Mouse (Mus musculus): ENCODE data around the gene Zw10. TPM values are rescaled to one million over a fixed set of nuclear protein-coding genes. Genes with fewer than 3 reads are reported as not detected.
A peak's percentile ranks its signal among the peaks of the same experiment; 100 is the strongest.

The Zw10 gene
- total RNA-seq (2017): 31.9 to 40.0 TPM (median 37.3 TPM) in 3 replicates

DNA sequence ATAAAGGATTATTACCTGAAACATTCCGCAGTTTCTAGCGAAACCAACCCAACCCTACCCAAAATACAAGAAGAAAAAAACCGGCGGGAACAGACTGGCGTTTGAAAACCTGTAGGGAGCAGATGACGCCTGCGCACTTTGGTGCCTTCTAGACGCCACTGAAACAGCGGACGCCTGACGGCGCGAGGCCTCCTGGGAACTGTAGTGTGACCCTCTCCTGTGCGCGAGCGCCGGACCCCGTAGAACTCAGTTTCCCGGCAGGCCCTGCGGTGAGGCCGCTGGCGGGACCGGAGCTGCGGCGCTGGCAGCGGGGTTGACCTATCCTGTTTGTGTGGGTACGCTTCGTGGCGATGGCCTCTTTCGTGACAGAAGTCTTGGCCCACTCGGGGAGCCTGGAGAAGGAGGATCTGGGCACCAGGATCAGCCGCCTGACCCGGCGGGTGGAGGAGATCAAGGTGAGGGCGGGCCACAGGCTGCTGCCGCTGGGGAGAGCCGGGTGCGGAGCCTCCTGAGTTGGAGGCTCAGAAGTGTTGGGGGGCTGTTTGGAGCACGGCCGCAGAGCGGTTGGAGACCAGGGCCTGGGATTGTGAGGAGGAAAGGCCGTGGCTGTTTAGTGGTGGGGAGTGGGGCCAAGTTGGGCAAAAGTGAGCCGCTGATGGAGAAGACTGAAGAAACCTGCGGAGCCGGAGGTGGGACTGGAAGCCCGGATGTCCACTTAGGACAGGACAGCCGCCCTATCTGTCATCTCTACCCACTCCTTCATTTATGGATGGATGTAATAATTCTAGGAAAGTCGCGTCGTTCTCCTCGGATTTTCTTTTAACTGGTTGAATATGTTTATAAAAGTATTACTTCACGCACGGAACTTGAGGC lies at the start of gene Zw10:
Gene Zw10 (plus strand): TSS at position 281 of the 873 bp plus-strand sequence.
- peak; percentile 98 for ATAC-seq (replicated peaks; ENCODE audit: insufficient number of reproducible peaks, low FRiP score, low TSS enrichment, poor library complexity, severe bottlenecking)

- ATAC-seq (replicated peaks; ENCODE audit: insufficient number of reproducible peaks, low FRiP score, low TSS enrichment, poor library complexity, severe bottlenecking): no peak
Measured at GRCm38 (mm10) chr9:49015824-49016223, 39.6 kb upstream of the Zw10 start.

GRCm38 (mm10) chr9:49021289-49021688 lies 34.1 kb upstream of the Zw10 start:
- no peak for ATAC-seq (replicated peaks; ENCODE audit: insufficient number of reproducible peaks, low FRiP score, low TSS enrichment, poor library complexity, severe bottlenecking)

GRCm38 (mm10) chr9:49023956-49024355 lies 31.5 kb upstream of the Zw10 start:
- ATAC-seq (replicated peaks; ENCODE audit: insufficient number of reproducible peaks, low FRiP score, low TSS enrichment, poor library complexity, severe bottlenecking): no peak

- no peak for ATAC-seq (replicated peaks; ENCODE audit: insufficient number of reproducible peaks, low FRiP score, low TSS enrichment, poor library complexity, severe bottlenecking)
Measured at GRCm38 (mm10) chr9:49024529-49024928, 30.9 kb upstream of the Zw10 start.

GRCm38 (mm10) chr9:49034764-49035163 lies 20.6 kb upstream of the Zw10 start:
- no peak for ATAC-seq (replicated peaks; ENCODE audit: insufficient number of reproducible peaks, low FRiP score, low TSS enrichment, poor library complexity, severe bottlenecking)

- no peak for ATAC-seq (replicated peaks; ENCODE audit: insufficient number of reproducible peaks, low FRiP score, low TSS enrichment, poor library complexity, severe bottlenecking)
Measured at GRCm38 (mm10) chr9:49050901-49051300, 4.5 kb upstream of the Zw10 start.

DNA sequence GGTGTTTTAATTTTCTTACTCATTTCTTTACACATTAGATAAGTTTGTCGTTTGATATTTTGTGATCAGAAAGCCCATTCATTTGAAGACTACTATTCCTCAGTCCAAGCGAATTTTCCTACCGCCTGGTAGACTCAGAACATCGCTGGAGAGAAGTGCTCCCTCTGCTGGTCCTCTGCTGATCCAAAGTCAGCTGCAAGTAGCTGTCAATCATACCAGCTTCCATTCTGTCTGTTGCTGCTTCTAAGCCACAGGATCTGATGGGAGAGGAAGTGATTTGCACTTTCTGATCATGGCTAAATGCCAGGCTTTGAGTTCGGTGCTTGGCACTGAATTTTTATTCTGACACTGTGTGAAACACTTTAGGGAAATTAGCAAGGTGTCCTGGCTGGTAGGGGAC lies 4.1 kb upstream of the Zw10 start:
- ATAC-seq (replicated peaks; ENCODE audit: insufficient number of reproducible peaks, low FRiP score, low TSS enrichment, poor library complexity, severe bottlenecking): peak; percentile 65

DNA sequence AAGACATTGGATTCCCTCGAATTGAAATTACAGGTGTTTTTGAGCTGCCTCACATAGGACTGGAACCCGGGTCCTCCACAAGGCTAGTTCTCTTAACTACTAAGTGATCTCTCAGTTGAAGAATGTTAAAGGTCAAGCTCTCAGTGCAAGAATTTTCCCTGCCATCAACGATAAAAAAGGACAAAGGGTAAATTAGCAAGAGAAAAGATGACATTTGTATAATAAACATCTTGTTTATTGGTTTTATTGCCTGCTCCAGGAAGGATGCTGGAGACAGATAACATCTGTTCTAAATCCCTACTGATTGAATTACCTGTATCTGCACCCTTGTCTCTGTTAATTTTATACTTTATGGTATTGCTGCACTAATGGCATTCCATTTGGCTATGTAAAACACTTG lies 1.4 kb upstream of the Zw10 start:
- no peak for ATAC-seq (replicated peaks; ENCODE audit: insufficient number of reproducible peaks, low FRiP score, low TSS enrichment, poor library complexity, severe bottlenecking)

- ATAC-seq (replicated peaks; ENCODE audit: insufficient number of reproducible peaks, low FRiP score, low TSS enrichment, poor library complexity, severe bottlenecking): no peak
Measured at GRCm38 (mm10) chr9:49076847-49077246, 21.4 kb downstream of the Zw10 start.

DNA sequence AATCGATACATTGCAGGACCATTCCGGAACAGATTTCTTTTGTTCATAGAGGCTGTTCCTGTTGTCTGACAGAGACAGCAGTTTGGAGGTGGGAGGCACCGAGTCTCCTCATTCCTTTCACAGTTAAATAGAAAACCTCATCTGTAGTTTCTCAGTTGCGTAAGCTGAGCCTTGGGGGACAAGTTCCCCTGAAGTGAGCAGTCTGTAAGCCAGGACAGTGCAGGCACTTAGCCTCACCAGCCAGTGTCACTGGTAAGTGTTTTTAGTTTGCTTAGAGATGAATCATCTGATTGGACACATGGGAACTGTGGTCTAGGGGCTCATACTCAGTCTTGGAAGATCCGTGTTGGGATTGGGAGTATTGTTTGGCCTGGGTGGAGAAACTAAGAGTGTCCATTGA lies 25.7 kb downstream of the Zw10 start, which contains the start of gene Tmprss5:
Gene Tmprss5 (plus strand): TSS at position 154 of the 400 bp plus-strand sequence.
- no peak for ATAC-seq (replicated peaks; ENCODE audit: insufficient number of reproducible peaks, low FRiP score, low TSS enrichment, poor library complexity, severe bottlenecking)

- no peak for ATAC-seq (replicated peaks; ENCODE audit: insufficient number of reproducible peaks, low FRiP score, low TSS enrichment, poor library complexity, severe bottlenecking)
Measured at GRCm38 (mm10) chr9:49081561-49081960, 26.1 kb downstream of the Zw10 start.

DNA sequence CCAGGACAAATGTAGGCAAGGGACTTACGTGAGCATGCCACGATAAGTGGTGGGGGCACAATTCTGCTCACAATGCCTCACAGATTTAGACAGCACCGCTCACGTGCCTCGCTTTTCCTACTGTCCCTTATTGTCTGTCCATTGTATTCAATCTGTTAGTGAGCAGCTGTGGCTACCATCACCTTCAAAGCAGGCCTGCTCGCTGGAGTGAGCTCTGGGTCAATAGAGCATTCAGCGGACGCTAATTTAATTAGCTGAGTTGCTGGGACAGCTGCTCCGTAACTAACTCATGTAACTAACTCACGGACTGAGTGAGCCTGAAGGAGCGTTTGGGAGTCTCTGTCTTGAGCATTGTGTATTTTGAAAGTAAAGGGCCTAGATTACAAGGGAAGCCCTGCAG lies 31.9 kb downstream of the Zw10 start:
- no peak for ATAC-seq (replicated peaks; ENCODE audit: insufficient number of reproducible peaks, low FRiP score, low TSS enrichment, poor library complexity, severe bottlenecking)

GRCm38 (mm10) chr9:49098871-49099270 lies 43.5 kb downstream of the Zw10 start:
- no peak for ATAC-seq (replicated peaks; ENCODE audit: insufficient number of reproducible peaks, low FRiP score, low TSS enrichment, poor library complexity, severe bottlenecking)

DNA sequence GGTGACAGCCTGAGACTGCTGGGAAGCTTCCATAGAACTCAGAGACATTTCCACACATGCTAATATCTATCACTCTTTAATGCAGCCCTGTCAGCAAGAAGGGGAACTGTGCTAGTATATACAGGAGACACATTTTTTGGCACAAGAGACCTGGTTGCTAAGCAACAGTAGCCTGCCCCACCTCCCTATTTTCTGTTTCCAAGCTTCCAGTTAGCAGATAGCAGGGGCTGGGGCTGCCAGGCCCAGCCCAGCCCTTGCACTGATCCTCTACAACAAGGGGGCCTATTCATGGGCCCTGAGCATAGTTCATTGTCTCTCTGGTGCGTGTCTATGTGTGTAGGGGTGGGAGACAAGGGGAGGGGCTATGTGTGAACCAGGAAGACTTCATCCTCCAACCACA lies 46.9 kb downstream of the Zw10 start:
- ATAC-seq (replicated peaks; ENCODE audit: insufficient number of reproducible peaks, low FRiP score, low TSS enrichment, poor library complexity, severe bottlenecking): no peak

DNA sequence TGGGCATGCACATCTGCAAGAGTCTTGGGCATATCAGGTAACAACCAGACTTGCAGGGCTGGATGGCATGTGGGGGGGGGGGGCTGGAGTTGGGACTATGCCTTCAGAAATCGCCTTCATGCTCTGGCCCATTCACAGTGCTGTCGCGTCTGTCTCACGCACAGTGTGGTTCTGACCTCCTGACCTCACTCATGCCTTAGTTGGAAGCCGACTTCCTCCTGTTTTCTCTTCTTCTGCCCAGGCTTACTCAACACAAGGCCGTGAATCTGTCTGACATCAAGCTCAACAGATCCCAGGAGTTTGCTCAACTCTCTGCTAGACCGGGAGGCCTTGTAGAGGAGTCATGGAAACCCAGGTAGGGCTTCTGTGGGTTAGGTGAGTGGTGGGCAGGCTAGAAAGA lies 53.7 kb downstream of the Zw10 start:
- no peak for ATAC-seq (replicated peaks; ENCODE audit: insufficient number of reproducible peaks, low FRiP score, low TSS enrichment, poor library complexity, severe bottlenecking)

DNA sequence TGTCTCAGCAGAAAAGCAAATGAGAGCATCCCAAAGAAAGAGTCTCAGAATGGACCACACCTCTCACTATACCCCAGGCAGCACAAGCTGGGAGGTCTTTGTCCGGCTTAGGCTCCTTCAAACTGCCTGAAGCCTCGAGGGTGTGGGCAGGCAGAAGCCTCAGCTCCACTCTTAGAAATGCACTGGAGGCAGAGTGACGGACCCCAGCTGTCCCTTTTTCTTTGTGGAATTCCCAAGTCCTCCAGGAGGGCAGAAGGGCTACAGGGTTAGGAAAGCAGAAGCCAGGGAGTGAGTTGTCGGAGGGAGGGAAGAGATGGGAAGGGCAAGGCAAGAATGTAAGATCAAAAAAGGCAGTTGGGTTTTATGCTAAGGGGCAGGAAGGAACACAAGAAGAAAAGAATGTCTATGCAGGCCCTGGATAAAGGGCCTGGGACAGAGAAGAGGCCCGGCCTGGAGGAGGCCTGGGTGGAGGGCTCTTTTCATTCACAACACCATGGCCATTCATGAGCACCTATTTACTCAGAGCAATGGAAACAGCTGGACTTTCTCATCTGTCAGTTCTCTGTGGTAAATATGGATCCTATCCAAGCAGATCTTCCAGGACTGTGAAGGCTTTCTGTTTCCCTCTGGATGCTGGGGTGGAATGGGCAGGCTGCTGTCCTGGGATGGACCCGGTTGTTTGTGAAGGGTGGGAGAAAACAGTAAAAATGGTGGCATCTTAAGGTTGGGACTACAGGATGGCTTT lies 55.2 kb downstream of the Zw10 start:
- ATAC-seq (replicated peaks; ENCODE audit: insufficient number of reproducible peaks, low FRiP score, low TSS enrichment, poor library complexity, severe bottlenecking): no peak

- ATAC-seq (replicated peaks; ENCODE audit: insufficient number of reproducible peaks, low FRiP score, low TSS enrichment, poor library complexity, severe bottlenecking): no peak
Measured at GRCm38 (mm10) chr9:49111296-49111695, 55.9 kb downstream of the Zw10 start.

DNA sequence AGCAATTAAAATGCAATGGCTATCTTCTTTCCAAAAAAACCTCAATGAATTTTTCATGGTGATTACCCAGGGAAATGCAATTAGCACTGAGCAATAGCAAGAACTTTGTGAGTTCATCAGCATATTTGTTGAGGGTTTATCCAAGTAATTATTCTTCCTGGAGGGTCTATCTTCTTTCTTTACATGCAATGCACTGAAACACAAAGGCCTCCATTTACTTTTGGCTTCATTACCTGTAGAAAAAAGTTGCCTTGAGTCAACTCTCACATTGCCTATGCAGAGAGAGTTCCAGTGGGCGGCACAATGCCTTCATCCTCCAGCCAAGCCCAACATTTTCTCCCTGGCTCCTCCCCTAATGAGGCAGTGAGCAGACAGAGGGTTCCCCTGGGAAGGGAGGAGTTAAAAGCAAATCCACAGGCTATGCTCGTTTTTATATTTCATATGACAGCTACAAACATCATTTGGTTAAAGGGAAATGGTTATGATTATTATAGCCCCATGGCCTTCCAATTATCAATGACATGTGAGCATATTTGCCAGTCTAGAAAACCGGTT lies 62.9 kb downstream of the Zw10 start:
- no peak for ATAC-seq (replicated peaks; ENCODE audit: insufficient number of reproducible peaks, low FRiP score, low TSS enrichment, poor library complexity, severe bottlenecking)

GRCm38 (mm10) chr9:49119759-49120158 lies 64.3 kb downstream of the Zw10 start:
- no peak for ATAC-seq (replicated peaks; ENCODE audit: insufficient number of reproducible peaks, low FRiP score, low TSS enrichment, poor library complexity, severe bottlenecking)
